Mouse (Mus musculus): Measurements from ENCODE around the gene Mon1a. TPM values are rescaled to one million over a fixed set of nuclear protein-coding genes. Genes with fewer than 3 reads are reported as not detected.
A peak's percentile ranks its signal among the peaks of the same experiment; 100 is the strongest.

Mon1a gene
- total RNA-seq, 1 experiment from 2014 or later: 16.3 TPM

DNA sequence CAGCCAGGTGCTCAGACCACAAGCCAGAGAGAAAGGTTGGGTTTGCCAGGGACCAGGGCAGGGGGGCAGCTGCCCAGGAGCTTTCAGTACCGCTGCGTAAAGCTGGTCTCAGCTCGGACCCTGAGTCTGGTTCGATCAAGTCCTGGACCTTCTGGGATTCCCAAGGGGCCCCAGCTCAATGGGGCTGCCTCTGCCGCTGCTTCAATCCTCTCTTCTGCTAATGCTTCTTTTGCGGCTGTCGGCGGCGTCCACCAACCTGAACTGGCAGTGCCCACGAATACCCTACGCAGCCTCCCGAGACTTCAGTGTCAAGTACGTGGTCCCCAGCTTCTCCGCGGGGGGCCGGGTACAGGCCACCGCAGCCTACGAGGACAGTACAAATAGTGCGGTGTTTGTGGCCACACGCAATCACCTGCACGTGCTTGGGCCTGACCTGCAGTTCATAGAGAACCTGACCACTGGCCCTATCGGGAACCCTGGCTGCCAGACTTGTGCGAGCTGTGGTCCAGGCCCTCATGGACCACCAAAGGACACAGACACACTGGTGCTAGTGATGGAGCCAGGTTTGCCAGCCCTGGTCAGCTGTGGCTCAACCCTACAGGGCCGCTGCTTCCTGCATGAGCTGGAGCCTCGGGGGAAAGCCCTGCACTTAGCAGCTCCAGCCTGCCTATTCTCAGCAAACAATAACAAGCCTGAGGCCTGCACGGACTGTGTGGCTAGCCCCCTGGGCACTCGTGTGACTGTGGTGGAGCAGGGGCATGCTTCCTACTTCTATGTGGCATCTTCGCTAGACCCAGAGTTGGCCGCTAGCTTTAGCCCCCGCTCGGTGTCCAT is 19.2 kb downstream of the Mon1a start:
- no peak for ATAC-seq (replicated peaks; ENCODE audit: low read depth, poor library complexity, severe bottlenecking)

DNA sequence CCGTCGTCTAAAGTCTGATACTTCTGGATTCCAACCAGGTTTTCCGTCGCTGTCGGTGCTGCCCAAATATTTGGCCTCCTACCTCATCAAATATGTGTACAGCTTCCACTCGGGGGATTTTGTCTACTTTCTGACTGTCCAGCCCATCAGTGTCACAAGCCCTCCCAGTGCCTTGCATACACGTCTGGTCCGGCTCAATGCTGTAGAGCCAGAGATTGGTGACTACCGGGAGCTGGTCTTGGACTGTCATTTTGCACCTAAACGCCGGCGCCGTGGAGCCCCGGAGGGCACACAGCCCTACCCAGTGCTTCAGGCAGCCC is 19.8 kb downstream of the Mon1a start:
- no peak for ATAC-seq (replicated peaks; ENCODE audit: low read depth, poor library complexity, severe bottlenecking)

DNA sequence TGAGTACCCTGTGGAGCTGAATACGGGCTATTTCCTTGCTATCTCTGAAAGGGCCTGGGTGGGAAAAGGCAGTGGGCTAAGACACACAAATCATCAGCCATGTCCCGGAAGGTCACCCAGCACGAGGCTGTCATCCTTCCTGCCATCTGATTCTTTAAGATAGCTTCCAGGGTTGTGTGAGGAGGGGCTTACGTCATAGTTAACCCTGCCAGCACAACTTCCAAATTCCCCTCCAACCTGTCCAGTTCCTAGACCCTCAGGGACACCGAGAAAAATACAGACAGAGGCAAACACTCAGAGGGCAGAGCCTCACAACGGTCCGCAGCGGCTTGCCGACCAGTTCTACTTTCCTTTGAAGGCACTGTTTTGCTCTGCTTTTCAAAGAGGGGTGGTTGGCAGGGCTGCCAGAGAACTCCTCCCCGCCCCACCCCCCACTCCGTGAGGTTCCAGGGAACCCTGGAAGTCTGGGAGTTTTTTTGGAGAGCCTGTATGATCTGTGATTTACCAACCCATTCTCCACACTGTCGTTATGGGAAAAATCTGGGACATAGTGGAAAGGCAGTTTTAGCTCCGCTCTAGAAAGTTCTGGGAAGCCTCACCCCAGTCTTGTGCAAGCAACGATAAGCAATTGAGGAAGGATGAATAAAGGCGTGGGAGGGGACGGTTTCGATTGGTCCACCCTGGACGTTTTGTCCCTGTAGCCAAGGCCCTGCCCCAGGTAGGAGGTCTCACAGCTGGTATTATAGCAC is 20.6 kb downstream of the Mon1a start:
- ATAC-seq (replicated peaks; ENCODE audit: low read depth, poor library complexity, severe bottlenecking): no peak

DNA sequence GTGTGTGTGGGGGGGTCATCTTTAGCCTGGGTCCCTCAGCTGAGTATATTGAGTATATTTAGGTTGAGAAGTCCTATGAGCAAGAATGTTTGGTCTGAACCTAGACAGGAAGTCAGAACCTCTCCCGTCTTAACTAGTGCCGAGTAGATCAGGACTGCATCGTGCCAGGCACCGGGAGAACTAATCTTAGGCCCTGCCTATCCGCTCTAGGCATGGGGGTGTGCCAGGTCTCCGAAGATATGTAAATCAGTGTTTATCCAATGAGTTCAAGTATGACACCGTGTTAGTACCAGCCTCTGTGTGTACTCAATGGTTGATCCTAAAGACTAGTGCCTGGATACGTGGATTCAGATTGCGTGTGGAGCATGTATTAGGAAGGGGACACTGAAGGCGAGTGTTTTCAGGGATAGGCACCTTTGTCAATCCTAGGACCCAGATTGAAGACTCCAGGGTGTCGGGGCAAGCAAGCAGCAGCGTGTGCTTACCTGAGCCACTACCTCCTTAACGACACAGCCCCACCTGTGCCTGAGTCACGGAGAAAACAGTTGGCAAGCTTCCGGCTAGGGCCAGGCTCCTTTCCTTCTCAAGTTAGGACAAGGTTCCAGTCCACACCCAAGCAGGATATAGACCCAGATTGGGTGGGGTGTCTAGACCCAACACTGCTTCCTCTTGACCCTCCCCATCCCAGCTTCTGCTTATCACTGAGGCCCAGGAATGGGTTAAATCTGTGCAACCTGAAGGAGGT is 22.2 kb downstream of the Mon1a start:
- ATAC-seq (replicated peaks; ENCODE audit: low read depth, poor library complexity, severe bottlenecking): no peak

DNA sequence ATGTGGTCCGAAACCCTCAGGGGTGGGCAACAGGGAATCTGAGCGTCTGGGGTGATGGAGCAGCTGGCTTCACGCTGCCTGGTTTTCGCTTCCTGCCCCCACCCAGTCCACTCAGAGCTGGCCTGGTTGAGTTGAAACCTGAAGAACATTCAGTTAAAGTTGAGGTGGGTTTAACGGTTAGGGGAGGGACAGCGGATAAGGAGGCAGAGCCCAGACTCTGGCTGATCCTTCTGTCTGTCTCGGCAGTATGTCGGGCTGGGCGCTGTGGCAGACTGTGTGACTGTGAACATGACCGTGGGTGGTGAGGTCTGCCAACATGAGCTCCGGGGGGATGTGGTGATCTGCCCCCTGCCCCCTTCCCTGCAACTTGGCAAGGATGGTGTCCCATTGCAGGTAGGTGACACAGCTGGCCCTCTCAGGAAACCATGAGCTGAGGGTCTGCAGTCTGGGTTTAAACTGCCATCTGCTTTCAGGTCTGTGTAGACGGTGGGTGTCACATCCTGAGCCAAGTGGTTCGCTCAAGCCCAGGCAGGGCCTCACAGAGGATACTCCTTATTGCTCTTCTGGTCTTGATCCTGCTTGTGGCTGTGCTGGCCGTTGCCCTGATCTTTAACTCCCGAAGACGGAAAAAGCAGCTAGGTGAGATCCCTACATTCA is 26.9 kb downstream of the Mon1a start:
- no peak for ATAC-seq (replicated peaks; ENCODE audit: low read depth, poor library complexity, severe bottlenecking)

DNA sequence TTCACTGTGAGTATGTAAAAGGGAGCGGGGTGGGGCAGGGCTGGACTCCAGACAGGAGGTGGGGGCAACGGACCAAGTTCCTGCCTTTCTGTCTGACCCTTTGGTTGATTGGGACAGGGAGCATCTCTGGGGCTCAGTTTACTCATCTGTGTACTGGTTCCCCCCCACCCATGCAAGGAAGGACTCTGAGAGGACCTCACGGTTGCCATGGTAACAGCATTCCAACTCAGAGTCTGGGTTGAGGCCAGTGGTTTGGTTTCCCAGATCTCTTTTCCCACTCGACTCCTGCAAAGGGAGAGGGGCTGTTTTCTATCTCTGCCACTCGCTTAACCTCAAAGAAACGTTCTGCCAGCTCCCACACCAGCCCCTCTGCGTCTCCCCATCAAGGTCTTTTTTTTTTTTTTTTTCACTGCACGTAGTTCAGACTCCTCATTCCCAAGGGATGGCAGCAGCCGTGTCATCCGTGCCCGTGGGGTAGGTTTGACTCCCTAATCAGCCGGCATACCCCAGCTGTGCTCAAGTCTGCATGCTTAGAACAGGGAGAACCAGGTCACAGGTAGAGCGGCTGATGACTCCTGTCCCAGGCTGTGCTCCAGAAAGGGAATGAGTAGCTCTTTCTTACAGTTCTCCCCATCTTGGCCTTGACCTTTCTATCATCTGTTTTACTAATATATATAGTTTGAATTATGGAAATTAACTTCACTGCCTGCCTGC is 30.1 kb downstream of the Mon1a start:
- ATAC-seq (replicated peaks; ENCODE audit: low read depth, poor library complexity, severe bottlenecking): no peak

DNA sequence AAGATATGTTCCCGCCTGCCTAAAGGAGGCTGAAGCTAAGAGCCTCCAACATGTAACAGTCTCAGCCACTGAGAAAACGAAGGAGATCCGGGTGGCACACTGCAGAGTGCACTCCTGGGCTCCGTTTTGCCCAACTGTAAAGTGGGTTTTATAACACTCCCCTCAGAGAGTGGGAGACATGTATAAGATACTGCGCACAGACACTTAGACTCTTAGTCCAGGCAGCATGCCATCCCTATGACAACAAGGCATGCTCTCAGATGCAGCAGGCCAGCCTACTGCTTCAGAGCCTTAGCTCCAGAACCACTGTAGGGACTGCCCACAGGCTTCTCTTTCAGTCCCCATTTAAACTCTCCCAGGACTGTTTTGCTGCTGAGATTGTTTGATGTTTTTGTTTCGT is 30.9 kb downstream of the Mon1a start:
- ATAC-seq (replicated peaks; ENCODE audit: low read depth, poor library complexity, severe bottlenecking): no peak

DNA sequence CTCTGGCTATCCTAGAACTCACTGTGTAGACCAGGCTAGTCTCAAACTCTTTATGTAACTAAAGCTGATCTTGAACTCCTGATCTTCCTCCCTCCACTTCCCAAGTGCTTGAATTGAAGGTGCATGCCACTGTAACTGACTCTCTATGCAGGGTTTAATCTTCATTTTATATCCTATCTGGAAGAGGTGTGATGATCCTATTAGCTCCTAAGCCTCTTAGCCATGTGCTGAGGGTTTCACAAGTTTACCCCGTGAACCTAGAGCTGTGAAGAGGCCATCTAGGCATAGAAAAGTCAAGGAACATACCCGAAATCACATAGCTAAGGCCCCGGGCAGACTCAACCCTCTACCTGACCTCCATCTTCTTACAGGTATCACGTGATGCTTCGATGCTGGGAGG is 31.5 kb downstream of the Mon1a start:
- no peak for ATAC-seq (replicated peaks; ENCODE audit: low read depth, poor library complexity, severe bottlenecking)

DNA sequence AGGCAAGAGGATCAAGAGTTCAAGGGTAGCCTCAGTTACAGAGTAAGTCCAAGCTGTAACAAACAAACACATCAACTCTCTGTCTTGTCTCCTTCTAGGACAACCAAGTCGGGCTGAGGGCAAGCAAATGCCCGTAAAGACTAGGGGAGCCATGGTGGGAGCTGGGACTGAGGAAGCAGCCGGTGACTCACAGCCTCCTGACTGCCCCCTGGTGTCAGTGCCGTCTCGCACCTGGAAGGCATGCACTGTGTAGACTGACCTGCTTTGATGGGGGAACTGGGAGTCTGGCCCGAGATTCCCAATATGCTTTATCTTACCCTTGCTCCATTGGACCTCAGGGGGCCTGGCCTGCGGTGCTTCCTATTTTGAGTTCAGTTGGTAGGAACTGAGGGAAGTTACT is 35.1 kb downstream of the Mon1a start:
- peak; percentile 50 for ATAC-seq (replicated peaks; ENCODE audit: low read depth, poor library complexity, severe bottlenecking)

DNA sequence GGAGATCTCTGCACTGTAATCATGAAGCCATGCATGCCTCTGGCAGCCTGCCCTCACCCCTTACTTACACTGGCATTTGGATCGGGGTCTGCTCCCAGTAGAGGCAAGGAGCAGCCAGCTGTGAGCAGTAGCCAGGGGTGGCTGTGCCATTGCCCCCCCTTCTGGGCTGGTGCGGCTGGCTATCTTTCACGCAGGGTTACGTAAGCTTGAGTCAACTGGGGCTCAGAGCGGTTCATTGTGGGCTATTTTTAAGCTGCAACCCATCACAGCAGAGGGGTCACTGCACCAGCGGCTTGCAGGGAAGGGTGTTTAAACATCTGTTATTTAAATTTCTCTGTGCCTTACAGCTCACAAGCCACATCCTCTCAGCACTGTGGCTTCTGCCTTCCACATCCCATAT is 36.0 kb downstream of the Mon1a start:
- ATAC-seq (replicated peaks; ENCODE audit: low read depth, poor library complexity, severe bottlenecking): peak; percentile 85

DNA sequence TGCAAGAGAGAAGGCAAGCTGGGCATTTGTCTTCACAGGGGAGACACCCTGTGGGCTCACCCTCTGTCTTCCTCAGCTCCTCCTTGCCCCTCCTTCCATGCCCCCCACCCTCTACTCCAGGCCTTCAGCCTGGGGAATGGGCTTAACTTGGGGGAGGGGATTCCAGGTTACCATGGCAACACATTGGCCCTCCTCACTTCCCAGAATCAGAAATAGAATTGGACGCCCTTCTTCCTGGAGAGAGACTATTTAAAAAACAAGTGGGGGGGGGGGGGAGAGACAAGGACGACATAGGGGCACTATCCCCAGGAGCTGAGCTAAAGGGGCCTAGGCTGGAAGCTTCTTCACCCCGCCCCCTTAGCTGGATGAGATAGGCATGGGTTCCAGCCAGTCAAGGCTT is 37.3 kb downstream of the Mon1a start:
- no peak for ATAC-seq (replicated peaks; ENCODE audit: low read depth, poor library complexity, severe bottlenecking)

DNA sequence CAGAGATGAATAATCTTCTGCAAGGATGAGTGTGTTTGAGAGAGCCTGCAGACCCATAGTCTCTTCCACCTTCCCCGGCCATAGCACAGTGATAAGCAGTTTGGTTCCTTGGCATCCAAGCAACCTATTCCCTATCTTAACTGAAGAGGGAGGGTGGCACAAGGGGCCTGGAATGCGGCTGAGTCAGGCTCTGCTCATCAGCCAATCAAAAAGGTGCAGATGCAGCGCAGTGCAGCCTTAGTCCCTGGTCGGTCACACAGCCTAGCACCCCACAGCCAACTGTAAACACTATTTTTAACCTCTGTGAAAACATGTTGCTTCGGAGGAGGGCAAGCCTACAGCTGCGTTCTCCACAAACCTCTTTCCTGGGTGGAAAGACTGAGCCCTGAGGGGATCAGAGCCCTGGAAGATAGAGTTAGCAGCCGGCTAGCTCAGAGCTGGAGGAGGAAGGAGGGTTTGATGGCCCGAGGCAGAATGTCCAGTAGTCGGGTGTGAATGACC is 39.0 kb downstream of the Mon1a start:
- ATAC-seq (replicated peaks; ENCODE audit: low read depth, poor library complexity, severe bottlenecking): no peak

DNA sequence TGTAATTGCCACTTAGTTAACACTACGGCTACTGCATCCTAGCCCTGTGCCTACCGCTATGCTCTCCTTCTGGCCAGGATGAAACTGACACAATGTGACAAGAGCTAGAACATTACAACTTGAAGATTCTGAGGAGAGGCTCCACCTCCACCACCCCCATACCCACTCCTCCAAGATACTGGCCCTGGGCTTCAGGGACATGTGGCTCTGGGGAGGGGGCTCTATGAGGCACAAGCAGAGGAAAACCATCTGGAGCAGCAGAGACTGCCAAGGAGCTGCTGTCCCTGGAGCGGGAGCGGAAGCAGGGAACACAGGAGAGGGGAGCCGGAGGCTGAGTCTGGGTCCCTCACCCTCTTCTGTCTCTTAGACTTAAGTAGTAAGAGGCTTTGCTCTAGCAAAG is 39.8 kb downstream of the Mon1a start:
- no peak for ATAC-seq (replicated peaks; ENCODE audit: low read depth, poor library complexity, severe bottlenecking)

DNA sequence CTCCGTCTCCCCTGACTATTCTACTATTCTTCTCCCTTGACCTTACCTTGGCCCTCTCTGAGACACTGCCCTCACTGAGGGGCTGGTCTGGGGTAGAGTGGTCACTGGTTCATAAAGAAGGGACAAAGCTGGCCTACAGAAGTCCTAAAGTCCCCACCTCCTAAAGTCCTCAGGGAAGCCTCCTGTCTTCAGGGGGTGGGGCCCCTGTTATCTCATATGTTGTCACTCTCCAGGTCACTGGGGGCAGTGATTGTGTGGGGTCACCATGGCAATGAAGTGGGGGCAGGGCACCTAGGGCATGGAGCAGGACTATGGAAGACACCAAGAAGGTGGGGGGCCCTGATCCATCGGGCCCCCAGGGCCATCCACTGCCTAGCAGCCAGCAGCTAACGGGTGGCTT is 40.2 kb downstream of the Mon1a start, which contains the start of gene Actl11:
Gene Actl11, plus strand, starts transcription at position 301 of the 400 bp plus-strand sequence.
- ATAC-seq (replicated peaks; ENCODE audit: low read depth, poor library complexity, severe bottlenecking): no peak

DNA sequence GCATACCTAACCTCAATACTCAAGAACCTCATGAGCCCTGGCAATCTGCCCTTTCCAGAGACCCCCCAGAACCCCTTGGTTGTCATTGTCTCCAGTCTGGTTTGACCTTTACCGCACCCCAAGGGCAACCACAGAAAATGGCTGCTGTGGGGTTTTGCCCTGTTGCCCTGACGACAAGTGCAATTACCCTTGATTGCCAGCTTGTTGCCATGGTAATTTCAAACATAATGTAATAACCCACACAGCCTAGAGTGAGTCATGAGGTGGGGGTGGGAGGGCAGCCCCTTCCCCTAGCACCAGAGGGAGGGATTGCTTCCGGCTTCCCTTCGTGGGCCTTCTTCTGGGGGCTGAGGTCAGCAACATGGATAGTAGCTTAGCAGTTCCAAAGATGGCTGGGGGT is 44.3 kb downstream of the Mon1a start:
- ATAC-seq (replicated peaks; ENCODE audit: low read depth, poor library complexity, severe bottlenecking): no peak

DNA sequence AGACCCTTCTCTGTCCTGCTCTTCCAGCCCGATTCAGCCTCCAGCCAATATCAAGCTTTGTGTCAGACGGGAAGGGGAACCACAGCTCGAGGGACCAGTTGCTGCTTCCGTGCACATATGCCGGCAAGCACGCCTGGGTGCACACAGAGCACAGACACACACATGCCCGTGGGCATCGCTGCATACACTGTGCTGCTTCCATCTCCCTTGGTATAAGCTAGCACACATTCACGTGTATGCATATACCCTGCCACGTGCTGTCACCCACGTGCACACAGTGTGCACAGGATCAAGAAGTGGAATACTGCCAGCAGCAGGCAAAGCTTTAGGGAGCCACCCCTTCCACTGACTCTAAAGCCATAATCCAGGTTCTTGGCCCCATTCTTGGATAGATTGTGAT is 46.2 kb downstream of the Mon1a start:
- no peak for ATAC-seq (replicated peaks; ENCODE audit: low read depth, poor library complexity, severe bottlenecking)

DNA sequence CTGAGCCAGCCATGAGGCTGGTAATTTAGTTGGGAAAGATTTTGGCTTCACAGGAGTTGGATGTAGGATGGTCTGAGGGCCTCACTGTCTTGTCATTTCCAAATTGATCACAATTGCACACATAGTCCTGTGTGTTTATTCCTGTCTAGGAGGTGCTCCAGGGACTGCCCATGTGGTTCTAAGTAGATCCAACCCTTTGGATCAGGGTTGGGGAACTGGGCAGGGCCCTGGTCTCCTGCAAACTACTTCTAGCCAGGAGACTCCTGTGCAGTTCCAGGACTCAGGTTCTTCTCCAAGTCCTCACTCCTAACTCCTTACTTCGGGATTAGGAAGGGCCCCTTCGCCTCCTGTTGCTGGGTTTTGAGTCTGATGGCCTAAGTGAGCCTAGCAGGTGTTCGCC is 47.4 kb downstream of the Mon1a start, which contains the start of gene Camkv:
Gene Camkv, plus strand, starts transcription at position 301 of the 400 bp plus-strand sequence.
- ATAC-seq (replicated peaks; ENCODE audit: low read depth, poor library complexity, severe bottlenecking): no peak

DNA sequence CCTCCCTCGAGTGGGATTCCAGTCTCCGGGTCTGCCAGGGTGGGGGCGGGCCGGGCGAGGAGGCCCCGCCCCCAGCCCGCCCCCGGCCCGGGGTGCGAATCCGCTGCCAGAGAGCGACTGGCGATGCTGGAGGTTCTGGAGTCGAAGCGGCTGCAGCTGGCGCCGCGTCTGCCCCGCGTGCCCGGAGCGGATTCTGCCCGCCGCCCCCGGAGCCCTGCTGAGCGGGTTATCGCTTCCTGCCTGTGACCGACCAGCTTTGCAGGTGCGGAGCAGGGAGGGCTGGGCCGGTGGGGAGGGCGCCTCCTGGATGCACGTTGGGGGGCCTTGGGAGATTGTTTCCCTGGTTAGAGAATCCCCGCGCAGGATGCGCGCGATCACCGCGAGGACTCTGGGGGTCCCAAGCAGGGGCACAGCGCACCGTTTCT is 47.9 kb downstream of the Mon1a start:
- ATAC-seq (replicated peaks; ENCODE audit: low read depth, poor library complexity, severe bottlenecking): peak; percentile 59

DNA sequence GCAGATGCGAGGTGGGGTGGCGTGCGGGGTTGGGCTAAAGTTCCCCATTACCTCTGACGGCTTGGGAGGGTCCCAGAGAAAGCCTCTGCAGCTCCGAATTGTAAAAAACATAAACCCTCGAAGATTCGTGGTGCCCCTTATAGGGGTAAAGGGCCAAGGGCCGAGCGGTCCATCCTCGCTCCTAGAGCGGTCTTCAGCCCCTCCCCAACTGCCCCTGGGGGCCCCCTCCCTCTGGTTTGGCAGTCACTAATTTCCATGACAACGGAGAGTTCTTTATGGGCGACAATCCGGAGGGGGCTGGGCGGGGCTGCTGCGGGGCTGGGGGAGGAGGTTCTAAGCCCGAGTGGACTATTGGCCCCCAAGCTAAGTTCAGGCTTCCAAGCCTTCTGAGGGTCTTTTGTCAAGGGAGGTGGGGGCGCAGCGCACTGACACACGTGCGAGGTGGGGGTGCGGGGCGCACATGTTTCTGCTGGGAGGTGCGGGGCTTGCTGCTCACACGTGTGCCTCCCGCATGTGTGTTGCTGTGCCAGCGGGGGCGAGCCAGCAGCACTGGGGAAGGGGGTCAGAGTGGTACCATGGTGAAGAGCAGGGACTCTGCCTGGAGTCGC is 48.4 kb downstream of the Mon1a start:
- ATAC-seq (replicated peaks; ENCODE audit: low read depth, poor library complexity, severe bottlenecking): 0 out of 2 replicates have a peak, but pooled peaks have one; percentile 26

Measured in common myeloid progenitor, adult 5-6 weeks (primary cell).